Mouse (Mus musculus) ZHBTc4 (cell line): ENCODE data around the gene Ccdc194.
A peak's percentile ranks its signal among the peaks of the same experiment; 100 is the strongest.

ENCODE experiments used
- DNase-seq: peaks from one replicate; pipeline ENCODE4 v3.0.0-alpha.2; 2011; ENCODE audit warnings: low read depth, low spot score

Gene Ccdc194

GRCm38 (mm10) chr8:71554001-71554400 is 28.5 kb upstream of the Ccdc194 start:
- no peak for DNase-seq

DNA sequence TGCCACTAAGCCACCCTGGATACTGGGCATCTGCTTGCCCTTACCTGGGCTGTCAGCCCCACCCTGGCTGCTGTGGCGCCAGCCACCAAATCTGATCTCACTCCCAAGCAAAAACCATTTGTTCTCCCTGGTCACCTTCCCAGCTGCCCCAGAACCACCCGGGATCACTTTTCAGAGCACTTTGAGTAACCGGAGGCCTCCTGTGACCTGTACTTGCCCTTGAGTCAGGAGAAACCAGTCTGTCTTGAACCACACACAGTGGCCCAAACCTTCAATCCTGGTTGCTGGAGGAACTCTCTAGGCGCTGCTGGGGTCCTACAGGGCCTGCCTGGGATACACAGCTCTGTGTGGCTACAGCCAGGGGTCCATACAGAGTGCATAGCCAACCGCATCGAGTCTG is 27.3 kb upstream of the Ccdc194 start:
- no peak for DNase-seq

- DNase-seq, result no peak
These were observed 25.2 kb upstream of the Ccdc194 start for GRCm38 (mm10) chr8:71550754-71551153.

DNA sequence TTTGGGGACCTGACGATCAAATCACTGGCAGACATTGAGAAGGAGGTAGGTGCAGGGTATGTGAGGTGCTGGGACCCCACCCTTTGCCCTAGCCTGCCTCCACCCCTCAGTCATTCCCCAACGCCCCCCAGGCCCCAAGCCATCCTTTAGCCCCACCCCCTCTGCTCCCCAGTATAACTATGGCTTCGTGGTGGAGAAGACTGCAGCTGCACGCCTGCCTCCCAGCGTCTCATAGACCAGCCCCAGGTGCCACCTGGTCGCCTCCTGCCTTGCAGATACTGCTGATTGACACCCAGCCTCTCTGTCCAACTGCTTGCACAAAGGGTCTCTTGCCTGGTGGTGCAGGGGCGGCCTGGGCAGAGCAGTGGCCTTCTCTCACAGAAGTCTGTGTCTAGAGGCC is 22.1 kb upstream of the Ccdc194 start:
- DNase-seq, result no peak

- no peak for DNase-seq
These were observed 19.5 kb upstream of the Ccdc194 start for GRCm38 (mm10) chr8:71545053-71545452.

- DNase-seq, result no peak
These were observed 18.2 kb upstream of the Ccdc194 start for GRCm38 (mm10) chr8:71543755-71544154.

DNA sequence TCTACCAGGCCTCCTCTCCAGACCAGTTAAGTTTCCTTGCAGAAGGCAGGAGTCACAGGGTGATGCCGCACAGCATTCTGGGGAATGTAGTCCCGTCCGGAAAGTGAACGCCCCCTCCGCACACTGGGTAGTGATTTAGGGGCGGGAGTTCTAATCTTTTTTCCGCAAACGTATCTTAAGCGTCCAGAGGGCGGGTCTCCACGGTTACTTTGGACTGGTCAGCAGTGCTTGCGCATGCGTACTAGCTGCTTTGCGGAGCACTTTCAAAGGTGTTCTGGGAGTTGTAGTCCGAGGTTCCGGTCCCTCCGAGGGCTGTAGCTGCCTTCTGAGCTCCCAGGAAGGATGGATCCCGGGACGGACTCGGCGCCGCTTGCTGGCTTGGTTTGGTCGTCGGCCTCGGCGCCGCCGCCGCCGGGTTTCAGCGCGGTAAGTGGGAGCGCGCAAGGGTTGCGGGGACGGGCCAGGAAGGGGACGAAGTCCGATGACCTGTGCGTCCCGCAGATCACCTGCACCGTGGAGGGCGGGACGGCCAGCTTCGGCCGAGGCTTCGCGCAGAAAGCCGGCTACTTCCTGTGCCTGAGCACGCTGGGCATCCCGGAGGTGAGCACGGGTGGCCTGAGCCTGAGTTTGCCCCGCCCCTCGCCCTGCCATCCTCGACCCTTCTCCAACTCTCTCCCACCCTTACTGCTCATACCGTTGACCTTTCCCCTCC is 17.3 kb upstream of the Ccdc194 start, which contains the start of gene Mvb12a:
Gene Mvb12a (plus strand): TSS at position 291 of the 712 bp plus-strand sequence.
- peak; percentile 100 for DNase-seq

- DNase-seq, result peak; percentile 94
These were observed 11.7 kb upstream of the Ccdc194 start, which contains the start of gene Bst2 for GRCm38 (mm10) chr8:71537028-71537867. TSS of gene Bst2 (minus strand) at chr8:71537456.

DNA sequence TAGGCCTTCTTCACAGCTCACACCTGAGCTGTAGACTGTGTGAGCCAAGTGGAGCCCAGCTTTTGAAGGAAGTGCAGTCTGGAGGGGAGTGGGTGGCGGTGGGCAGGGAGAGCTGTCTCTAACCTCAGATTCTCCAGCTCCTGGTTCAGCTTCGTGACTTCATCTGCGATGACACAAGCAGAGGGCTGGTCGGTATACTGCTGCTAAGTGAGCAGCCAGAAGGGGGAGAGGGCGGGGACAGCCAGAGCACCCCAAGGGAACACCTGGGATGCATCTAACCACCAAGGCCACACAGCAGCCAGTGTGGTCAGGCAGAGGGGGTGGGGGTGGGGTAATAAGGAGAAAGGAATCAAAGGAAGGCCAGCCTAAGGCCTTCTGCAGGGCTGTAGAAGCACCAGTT is 10.2 kb upstream of the Ccdc194 start:
- no peak for DNase-seq

DNA sequence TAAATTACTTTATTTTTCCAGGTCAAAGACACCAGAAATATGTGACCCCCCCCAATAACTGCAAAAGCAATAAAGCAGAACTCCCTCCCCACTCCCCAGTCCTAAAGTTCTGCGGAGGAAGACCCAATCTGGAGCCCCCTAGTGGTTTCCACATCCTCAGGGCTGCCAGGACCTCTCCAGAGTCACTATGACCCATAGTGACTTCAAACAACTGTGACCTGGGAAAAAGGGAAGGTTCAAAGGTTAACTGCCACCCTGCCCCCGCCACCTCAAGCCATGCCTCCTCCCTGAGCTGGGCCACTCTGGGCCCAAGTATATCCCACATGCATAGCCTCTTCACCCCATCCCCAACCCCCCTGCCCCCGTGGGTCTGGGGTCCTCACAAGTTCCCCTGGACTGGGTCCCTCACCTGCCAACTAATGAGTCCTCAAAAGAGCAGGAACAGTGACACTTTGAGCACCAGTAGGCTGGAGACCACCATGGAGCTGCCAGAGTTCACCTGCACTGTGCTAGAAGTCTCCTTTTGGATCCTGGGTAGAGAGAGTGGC is 8.8 kb upstream of the Ccdc194 start:
- DNase-seq, result no peak

- peak; percentile 88 for DNase-seq
These were observed 5.4 kb upstream of the Ccdc194 start for GRCm38 (mm10) chr8:71530735-71531467.

- no peak for DNase-seq
These were observed 3.0 kb upstream of the Ccdc194 start for GRCm38 (mm10) chr8:71528362-71529073.

DNA sequence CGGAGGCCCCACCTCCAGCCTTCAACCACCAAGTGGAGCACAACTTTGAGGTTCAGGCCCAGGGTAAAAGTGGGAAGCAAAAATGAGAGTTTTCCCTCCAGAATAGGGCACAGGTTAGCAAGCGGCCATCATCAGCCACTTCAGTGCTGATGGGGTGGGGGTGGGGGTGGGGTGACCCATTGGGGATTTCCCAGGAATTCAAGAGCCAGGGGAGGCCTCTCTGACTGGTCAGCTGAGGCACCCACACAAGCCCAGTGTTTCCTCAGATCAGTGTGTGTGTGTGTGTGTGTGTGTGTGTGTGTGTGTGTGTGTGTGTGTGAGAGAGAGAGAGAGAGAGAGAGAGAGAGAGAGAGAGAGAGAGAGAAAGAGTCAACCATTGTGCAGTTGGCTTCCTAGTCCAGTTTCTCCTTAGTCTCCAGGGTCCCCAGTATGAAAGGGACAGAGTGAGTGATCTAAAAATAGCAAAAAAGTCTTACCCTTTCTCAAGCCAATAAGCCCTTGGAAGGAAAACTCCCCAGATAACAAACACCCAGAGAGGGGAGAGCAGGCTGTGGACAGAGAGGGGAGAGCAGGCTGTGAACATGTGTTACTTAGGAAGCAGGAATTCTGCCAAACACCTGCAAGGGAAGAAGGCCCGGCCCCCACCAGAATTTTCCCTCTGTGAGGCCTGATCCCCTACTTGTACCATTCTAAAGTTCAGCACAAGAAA is 1.8 kb upstream of the Ccdc194 start:
- no peak for DNase-seq

DNA sequence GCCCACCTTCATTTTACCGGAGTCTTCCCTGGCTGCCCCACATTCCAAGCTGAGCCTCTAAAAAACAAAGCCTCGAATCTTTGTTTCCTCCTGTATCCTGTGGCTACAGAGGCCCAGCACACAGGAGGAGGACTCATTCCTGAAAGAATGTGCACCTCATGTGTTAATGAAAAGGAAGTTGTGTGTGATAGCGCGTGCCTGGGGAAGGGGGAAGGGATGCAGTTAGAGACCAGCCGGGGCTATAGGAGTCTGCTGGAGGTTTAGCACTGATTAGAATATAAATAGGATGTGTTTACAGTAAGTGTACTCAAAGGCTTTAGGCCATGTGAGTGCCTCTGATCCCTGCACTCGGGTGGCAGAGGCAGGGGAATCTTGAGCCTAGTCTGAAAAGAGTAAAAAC is 761 bp upstream of the Ccdc194 start:
- peak; percentile 94 for DNase-seq

DNA sequence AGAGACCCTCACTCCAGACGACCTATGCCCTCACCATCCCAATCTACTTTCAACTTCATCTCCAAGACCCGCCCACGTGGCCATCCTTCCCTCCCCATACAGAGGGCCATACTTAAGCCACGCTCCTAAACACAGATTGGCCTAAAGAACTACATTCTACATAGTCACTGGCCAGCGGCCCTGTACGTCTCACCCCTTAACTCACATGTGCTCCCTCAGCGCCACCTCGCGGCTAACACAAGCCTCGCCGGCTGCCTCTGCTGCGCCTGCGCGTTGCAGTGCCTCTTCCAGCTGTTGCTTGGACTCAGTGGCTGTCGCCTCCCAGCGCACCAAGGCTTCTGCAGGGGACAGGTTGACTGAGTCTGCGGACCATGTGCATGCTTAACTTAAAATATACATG is 3.9 kb downstream of the Ccdc194 start:
- peak; percentile 98 for DNase-seq

DNA sequence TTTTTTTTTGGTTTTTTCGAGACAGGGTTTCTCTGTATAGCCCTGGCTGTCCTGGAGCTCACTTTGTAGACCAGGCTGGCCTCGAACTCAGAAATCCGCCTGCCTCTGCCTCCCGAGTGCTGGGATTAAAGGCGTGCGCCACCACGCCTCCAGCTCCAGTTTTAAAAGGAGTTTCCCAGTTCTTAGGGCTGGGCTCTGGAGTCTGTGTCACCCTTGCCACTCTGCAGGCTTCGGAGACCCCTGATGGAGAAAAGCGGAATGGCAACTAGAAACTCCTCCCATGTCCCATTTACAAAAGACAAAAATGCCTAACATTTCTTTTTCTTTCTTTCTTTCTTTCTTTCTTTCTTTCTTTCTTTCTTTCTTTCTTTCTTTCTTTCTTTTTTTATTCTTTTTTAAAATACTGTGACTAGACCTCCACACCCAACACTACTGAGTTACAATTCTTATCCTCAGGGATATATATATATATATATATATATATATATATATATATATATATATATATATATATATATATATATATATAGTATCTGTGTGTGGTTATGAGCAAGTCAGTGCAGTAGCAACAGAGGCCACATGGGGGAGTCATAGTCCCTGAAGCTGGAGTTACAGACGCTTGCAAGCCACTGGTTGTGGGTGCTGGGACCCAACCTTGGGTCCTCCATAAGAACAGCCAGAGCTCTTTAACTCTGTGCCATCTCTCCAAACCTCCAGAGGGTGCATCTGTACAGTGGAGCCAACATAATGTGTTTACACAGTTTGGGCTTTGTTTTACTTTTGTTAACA is 6.3 kb downstream of the Ccdc194 start:
- DNase-seq, result peak; percentile 81

DNA sequence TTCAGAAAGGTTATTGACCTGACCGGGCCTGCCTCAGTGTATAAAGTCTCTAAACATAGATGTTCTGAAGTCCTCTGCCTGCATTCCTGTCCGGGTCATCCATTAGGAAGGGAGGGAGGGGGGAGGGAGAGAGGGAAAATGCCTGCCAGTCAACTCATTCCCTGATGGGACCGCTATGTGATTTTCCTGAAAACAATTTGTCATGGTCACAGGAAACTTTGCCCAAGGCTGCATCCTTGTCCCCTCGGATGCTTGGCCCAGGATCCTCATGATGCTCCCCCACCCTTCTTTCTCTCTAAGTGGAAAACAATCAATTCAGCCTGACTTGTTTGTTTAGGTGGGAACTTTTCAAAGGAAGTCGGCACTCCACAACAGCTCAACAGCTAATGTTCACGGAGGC is 8.7 kb downstream of the Ccdc194 start:
- no peak for DNase-seq

DNA sequence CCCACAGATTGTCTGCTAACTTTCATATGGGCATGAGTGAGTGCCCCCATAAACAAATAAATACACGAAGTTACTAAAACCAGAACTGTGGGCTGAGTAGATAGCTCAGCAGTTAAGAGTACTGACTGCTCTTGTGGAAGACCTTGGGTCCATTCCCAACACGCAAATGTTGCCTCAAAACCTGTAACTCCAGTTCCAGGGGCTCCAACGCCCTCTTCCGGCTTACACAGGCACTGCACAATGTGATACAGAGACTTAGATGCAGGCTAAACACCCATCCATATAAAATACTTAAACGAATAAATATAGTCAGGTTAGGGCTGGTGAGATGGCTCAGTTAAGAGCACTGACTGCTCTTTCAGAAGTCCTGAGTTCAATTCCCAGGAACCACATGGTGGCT is 10.5 kb downstream of the Ccdc194 start:
- peak; percentile 59 for DNase-seq

GRCm38 (mm10) chr8:71513018-71513754 is 12.3 kb downstream of the Ccdc194 start:
- DNase-seq, result no peak
